Mouse (Mus musculus) activated CD4-positive, CD25-positive, alpha-beta regulatory T cell, adult 9 weeks (primary cell): ENCODE data around the gene Grk6. TPM values are rescaled to one million over a fixed set of nuclear protein-coding genes. Genes with fewer than 3 reads are reported as not detected.

ENCODE experiments used
- polyA plus RNA-seq: library from polyadenylated mRNA; unstranded; fragments of 100-300 nt; shearing (Covaris generic); gene quantifications from one replicate; pipeline ENCODE4 v1.2.1, GENCODE M21; 2017

Grk6 gene
- 17.4 TPM for polyA plus RNA-seq

GRCm38 (mm10) chr13:55444937-55445315, at the start of gene Grk6:
Gene Grk6 (plus strand): TSS chr13:55445072.

GRCm38 (mm10) chr13:55398088-55398487, 46.8 kb upstream of the Grk6 start, which contains the start of gene Slc34a1:
Gene Slc34a1 (plus strand): TSS chr13:55398187.

GRCm38 (mm10) chr13:55414743-55415380, 30.0 kb upstream of the Grk6 start, which contains the start of gene Pfn3:
Gene Pfn3 (minus strand): TSS chr13:55415232.

GRCm38 (mm10) chr13:55426613-55427012, 18.3 kb upstream of the Grk6 start, which contains the start of gene F12:
Gene F12 (minus strand): TSS chr13:55426793.

GRCm38 (mm10) chr13:55464027-55464884, 19.4 kb downstream of the Grk6 start, which contains the start of gene Prr7:
Gene Prr7 (plus strand): TSS chr13:55464267.

GRCm38 (mm10) chr13:55487578-55488498, 43.0 kb downstream of the Grk6 start, which contains the start of gene Dbn1:
Gene Dbn1 (minus strand): TSS chr13:55488111.

Other genes with a start within 250 kb of the Grk6 start
- 98.2 TPM for gene Nsd1, start 235.3 kb upstream of the Grk6 start, polyA plus RNA-seq
- 449 TPM for gene Prelid1, start 124.6 kb upstream of the Grk6 start, polyA plus RNA-seq
- gene Rab24, start 123.1 kb upstream of the Grk6 start, polyA plus RNA-seq, result 17.2 TPM
- 5.0 TPM for gene Mxd3, start 115.2 kb upstream of the Grk6 start, polyA plus RNA-seq
- 166 TPM for gene Lman2, start 82.3 kb upstream of the Grk6 start, polyA plus RNA-seq
- gene Rgs14, start 75.3 kb upstream of the Grk6 start, polyA plus RNA-seq, result 174 TPM
- gene Slc34a1, start 46.9 kb upstream of the Grk6 start, polyA plus RNA-seq, result not detected
- gene Pfn3, start 29.8 kb upstream of the Grk6 start, polyA plus RNA-seq, result not detected
- not detected for gene F12, start 18.3 kb upstream of the Grk6 start, polyA plus RNA-seq
- not detected for gene Prr7, start 19.2 kb downstream of the Grk6 start, polyA plus RNA-seq
- gene Dbn1, start 43.0 kb downstream of the Grk6 start, polyA plus RNA-seq, result not detected
- 13.1 TPM for gene Pdlim7, start 68.6 kb downstream of the Grk6 start, polyA plus RNA-seq
- gene Dok3, start 84.2 kb downstream of the Grk6 start, polyA plus RNA-seq, result 2.8 TPM
- gene Ddx41, start 91.6 kb downstream of the Grk6 start, polyA plus RNA-seq, result 88.4 TPM
- 25.6 TPM for gene Fam193b, start 126.0 kb downstream of the Grk6 start, polyA plus RNA-seq
- gene Tmed9, start 128.7 kb downstream of the Grk6 start, polyA plus RNA-seq, result 294 TPM
- 46.0 TPM for gene B4galt7, start 154.8 kb downstream of the Grk6 start, polyA plus RNA-seq
- 41.7 TPM for gene Caml, start 177.9 kb downstream of the Grk6 start, polyA plus RNA-seq
- 79.8 TPM for gene Ddx46, start 190.0 kb downstream of the Grk6 start, polyA plus RNA-seq
- gene B230219D22Rik, start 248.1 kb downstream of the Grk6 start, polyA plus RNA-seq, result 8.8 TPM